Mouse (Mus musculus): Measurements from ENCODE around the gene Zdhhc18. TPM values are rescaled to one million over a fixed set of nuclear protein-coding genes. Genes with fewer than 3 reads are reported as not detected.
"Not testable (repeated sequence)": the region's sequence is repeated elsewhere in the genome, so short reads cannot be mapped to it uniquely, and the experiment has no call there.

The Zdhhc18 gene
- polyA plus RNA-seq, 1 experiment from 2014 or later = 5.9 TPM

GRCm38 (mm10) chr4:133660193-133661155, 10.5 kb upstream of the Zdhhc18 start:
- peak; percentile 67 for ATAC-seq (ENCODE audit: low FRiP score, low read depth)
- peaks cover 46% of the 10 kb centered on the region for H3K4me1 ChIP-seq
- WGBS = 4% methylated on average over 10 of the region's 10 CpGs

DNA sequence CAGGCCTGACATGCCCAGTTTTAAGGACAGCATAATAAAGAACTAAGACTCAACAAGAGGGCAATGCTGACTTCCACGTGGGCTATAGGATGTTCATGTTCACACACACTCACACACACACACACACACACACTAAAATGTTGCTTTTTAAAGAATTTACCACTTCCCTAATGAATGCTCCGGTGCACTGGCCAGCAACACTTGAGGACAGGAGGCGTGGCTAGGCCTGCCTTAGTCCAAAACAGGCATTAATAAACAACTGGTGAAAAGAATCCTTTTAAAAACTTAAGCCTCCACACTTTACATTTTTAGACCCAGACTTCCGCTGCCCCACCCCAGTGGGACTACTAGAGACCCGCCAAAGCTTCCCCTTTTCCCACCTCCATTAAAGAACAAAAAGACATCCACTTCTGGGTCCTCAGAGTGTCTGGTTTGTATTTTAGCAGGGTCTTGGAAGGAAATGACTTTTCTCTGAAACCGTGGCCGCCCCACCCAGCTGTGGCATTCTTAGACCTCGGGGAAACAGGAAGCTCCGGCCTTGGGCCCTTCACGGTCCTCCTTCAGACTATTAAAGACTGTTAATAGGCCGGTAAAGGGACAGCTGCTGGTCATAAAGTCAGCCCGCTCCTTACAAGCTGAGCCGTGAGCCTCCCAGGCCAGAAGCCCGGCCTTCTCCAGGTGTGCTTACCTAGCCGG, 9.7 kb upstream of the Zdhhc18 start:
- peak; percentile 34; the same call in 1 of the 2 replicates for ATAC-seq (ENCODE audit: low FRiP score, low read depth)
- peaks cover 16% of the 10 kb centered on the region for H3K36me3 ChIP-seq
- peaks cover 40% of the 10 kb centered on the region for H3K4me1 ChIP-seq
- WGBS = 1% methylated on average over 15 of the region's 15 CpGs
- peak overlapping the region; percentile 50 for H3K9ac ChIP-seq
- H3K27me3 ChIP-seq = no peaks in the 10 kb centered on the region
- no peaks in the 10 kb centered on the region for H3K9me3 ChIP-seq
- peak overlapping the region; percentile 92 for H3K27ac ChIP-seq
- peak overlapping the region; percentile 61 for H3K4me2 ChIP-seq (replicated peaks)
- H3K4me3 ChIP-seq = peak overlapping the region; percentile 35

More at GRCm38 (mm10) chr4:133660193-133661155, 10.5 kb upstream of the Zdhhc18 start:
- H3K4me2 ChIP-seq (replicated peaks) = peak overlapping the region; percentile 61
- peak overlapping the region; percentile 50 for H3K9ac ChIP-seq
- H3K27me3 ChIP-seq = no peaks in the 10 kb centered on the region
- H3K36me3 ChIP-seq = peaks cover 24% of the 10 kb centered on the region
- H3K9me3 ChIP-seq = no peaks in the 10 kb centered on the region
- H3K27ac ChIP-seq = peak overlapping the region; percentile 92
- H3K4me3 ChIP-seq = peak overlapping the region; percentile 35

DNA sequence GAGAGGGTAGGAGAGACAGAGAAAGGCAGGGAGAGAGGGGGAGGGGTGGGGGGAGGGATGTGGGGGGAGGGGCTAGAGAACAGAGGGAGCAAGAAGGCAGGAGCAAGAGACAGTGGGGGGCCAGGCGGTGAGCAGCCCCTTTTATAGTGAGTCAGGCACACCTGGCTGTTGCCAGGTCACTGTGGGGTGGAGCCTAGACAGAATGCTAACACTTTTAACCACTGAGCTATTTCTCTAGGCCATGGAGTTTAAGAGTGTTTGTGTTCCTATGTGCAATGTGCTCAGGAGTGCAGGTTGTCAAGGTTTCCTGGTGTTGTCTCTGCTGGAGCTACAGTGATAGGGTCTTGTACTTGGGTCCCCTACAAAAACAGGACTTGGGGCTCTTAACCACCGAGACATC, 8.8 kb upstream of the Zdhhc18 start:
- no peaks in the 10 kb centered on the region for H3K9me3 ChIP-seq
- no peak overlapping the region for H3K4me3 ChIP-seq
- no peaks in the 10 kb centered on the region for H3K27me3 ChIP-seq
- peak overlapping the region; percentile 61 for H3K4me2 ChIP-seq (replicated peaks)
- peaks cover 40% of the 10 kb centered on the region for H3K4me1 ChIP-seq
- peak overlapping the region; percentile 92 for H3K27ac ChIP-seq
- ATAC-seq (ENCODE audit: low FRiP score, low read depth) = no peak
- peaks cover 10% of the 10 kb centered on the region for H3K36me3 ChIP-seq
- 34% methylated on average over 2 of the region's 2 CpGs for WGBS
- no peak overlapping the region; the same call in 1 of the 2 replicates for H3K9ac ChIP-seq

DNA sequence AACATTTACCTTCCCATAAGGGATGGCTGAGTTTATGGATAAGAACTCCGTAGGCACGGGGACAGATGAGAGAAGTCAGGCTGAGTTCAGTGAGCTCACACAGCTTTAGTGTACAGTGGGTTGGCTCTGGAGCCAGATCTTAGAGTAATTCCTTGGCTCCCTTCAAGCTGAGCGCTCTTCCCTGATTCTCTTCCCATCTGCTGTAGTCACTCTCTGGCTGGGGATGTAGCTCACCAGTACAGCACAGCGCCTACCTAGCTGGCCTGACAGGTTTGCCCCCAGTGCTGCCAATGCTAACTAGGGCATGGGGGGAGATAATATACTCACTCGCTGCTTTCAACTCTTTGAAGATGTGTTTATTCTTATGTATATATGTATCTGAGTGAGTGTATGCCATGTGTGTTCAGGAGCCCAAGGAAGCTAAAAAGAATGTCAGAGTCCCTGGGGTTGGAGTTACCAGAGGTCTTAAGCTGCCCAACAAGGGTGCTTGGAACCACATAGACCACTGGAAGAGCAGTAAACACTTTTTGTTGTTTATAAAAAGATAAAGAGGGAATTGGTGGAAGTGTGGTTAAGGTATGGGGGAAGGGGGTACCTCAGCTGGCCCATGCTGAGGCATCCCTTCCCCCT, 8.0 kb upstream of the Zdhhc18 start:
- no peaks in the 10 kb centered on the region for H3K27me3 ChIP-seq
- no peak overlapping the region for H3K4me2 ChIP-seq (replicated peaks)
- no peak overlapping the region for H3K27ac ChIP-seq
- 64% methylated on average over 5 of the region's 5 CpGs for WGBS
- H3K4me3 ChIP-seq = no peak overlapping the region
- H3K9me3 ChIP-seq = no peaks in the 10 kb centered on the region
- ATAC-seq (ENCODE audit: low FRiP score, low read depth) = no peak
- peaks cover 8% of the 10 kb centered on the region for H3K36me3 ChIP-seq
- H3K9ac ChIP-seq = no peak overlapping the region
- peaks cover 40% of the 10 kb centered on the region for H3K4me1 ChIP-seq

DNA sequence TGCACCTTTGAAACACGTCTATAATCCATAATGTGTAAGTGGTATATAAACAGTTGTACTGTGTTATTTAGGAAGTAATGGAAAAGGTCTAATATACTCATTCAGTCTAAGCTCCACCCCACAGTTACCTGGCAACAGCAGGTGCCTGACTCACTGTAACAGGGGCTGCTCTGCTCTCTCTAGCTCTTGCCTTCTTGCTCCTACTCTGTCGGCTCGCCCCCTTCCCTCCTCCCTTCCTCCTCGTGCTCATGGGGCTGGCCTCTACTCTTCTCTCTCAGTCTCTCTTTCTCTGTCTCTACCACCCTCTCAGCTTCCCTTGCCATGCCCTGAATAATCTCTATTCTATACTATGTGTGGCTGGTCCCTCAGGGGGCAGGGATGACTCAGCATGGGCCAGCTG, 7.0 kb upstream of the Zdhhc18 start:
- Histone ChIP-seq H3K4me1 (peaks cover 40% of the 10 kb centered on the region), H3K27me3 (no peaks in the 10 kb centered on the region), H3K9me3 (no peaks in the 10 kb centered on the region), H3K9ac (no peak overlapping the region), H3K36me3 (peaks cover 2% of the 10 kb centered on the region), H3K27ac (no peak overlapping the region), H3K4me3 (no peak overlapping the region), H3K4me2 (replicated peaks) (no peak overlapping the region)
- 20% methylated on average over 4 of the region's 4 CpGs for WGBS
- no peak for ATAC-seq (ENCODE audit: low FRiP score, low read depth)

DNA sequence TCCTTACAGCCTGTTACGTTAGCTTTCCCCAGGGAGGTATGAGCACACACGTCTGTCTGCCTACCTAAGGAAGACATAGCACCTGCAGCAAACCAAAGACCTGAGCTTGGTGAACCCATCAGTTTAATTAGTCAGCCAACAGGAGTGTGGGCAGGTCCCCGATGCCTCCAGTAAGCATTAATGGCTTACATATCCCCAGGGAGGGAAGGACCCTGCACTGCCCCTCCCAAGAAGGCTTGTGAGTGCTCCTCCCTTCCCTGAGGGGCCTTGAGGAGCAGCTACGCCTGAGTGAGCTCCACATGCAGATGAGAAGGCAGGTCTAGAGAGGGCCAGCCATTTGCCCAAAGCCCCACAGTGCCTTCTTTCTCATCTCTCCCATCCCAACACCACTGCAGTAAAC, 6.3 kb upstream of the Zdhhc18 start:
- ATAC-seq (ENCODE audit: low FRiP score, low read depth) = no peak
- 51% methylated on average over 4 of the region's 4 CpGs for WGBS

GRCm38 (mm10) chr4:133654070-133654469, 4.1 kb upstream of the Zdhhc18 start:
- not testable (repeated sequence) for H3K4me2 ChIP-seq (replicated peaks); H3K27ac ChIP-seq; H3K36me3 ChIP-seq; H3K9ac ChIP-seq; ATAC-seq (ENCODE audit: low FRiP score, low read depth); H3K27me3 ChIP-seq; H3K9me3 ChIP-seq; H3K4me3 ChIP-seq
- peaks cover 15% of the 10 kb centered on the region for H3K4me1 ChIP-seq
- 90% methylated on average over 5 of the region's 5 CpGs for WGBS

More for the DNA sequence above, 6.3 kb upstream of the Zdhhc18 start:
- no peak overlapping the region for H3K9ac ChIP-seq
- H3K27ac ChIP-seq = no peak overlapping the region
- H3K4me2 ChIP-seq (replicated peaks) = no peak overlapping the region
- no peaks in the 10 kb centered on the region for H3K9me3 ChIP-seq
- no peaks in the 10 kb centered on the region for H3K27me3 ChIP-seq
- H3K36me3 ChIP-seq = no peaks in the 10 kb centered on the region
- no peak overlapping the region for H3K4me3 ChIP-seq
- peaks cover 37% of the 10 kb centered on the region for H3K4me1 ChIP-seq

- ATAC-seq (ENCODE audit: low FRiP score, low read depth) = no peak
- Histone ChIP-seq H3K9ac (no peak overlapping the region), H3K4me2 (replicated peaks) (no peak overlapping the region), H3K4me3 (no peak overlapping the region), H3K27me3 (no peaks in the 10 kb centered on the region), H3K4me1 (0 out of 2 replicates have a peak, but pooled peaks cover 2% of the 10 kb centered on the region), H3K9me3 (no peaks in the 10 kb centered on the region), H3K27ac (no peak overlapping the region), H3K36me3 (no peaks in the 10 kb centered on the region)
- 85% methylated on average over 10 of the region's 10 CpGs for WGBS
Observed at GRCm38 (mm10) chr4:133652746-133653145, 2.8 kb upstream of the Zdhhc18 start.

- 66% methylated on average over 4 of the region's 4 CpGs for WGBS
- Histone ChIP-seq H3K4me1 (no peaks in the 10 kb centered on the region), H3K27me3 (no peaks in the 10 kb centered on the region), H3K4me3 (no peak overlapping the region), H3K9me3 (no peaks in the 10 kb centered on the region), H3K4me2 (replicated peaks) (no peak overlapping the region), H3K27ac (no peak overlapping the region), H3K36me3 (no peaks in the 10 kb centered on the region), H3K9ac (no peak overlapping the region)
- ATAC-seq (ENCODE audit: low FRiP score, low read depth) = no peak
Observed at GRCm38 (mm10) chr4:133651986-133652385, 2.0 kb upstream of the Zdhhc18 start.

DNA sequence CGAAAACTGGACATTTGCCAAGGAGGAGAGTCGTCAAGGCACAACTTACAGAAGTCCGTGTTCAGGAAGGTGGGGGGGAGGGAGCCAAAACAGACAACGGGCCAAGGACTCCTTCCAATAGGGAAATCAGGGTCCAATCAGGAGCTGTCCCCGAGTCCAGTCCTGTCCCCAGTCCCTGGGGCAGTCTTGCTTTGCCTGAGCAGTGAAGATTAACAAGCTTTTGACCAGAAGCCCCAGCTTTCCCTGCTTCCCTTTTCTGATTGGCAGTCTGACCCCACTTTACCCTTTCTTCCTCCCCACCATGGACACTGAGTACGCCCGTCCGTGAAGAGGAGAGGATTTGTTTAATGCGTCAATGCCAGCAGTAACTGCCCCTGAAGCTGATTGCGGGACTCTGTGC, 1.5 kb upstream of the Zdhhc18 start:
- Histone ChIP-seq H3K4me1 (no peaks in the 10 kb centered on the region), H3K4me2 (replicated peaks) (no peak overlapping the region), H3K27me3 (no peaks in the 10 kb centered on the region), H3K4me3 (no peak overlapping the region), H3K36me3 (no peaks in the 10 kb centered on the region), H3K9ac (0 out of 2 replicates have a peak overlapping the region, but pooled peaks have one; percentile 1), H3K9me3 (no peaks in the 10 kb centered on the region), H3K27ac (no peak overlapping the region)
- ATAC-seq (ENCODE audit: low FRiP score, low read depth) = no peak
- 55% methylated on average over 10 of the region's 10 CpGs for WGBS

GRCm38 (mm10) chr4:133649464-133649863, 490 bp downstream of the Zdhhc18 start:
- H3K9ac ChIP-seq; H3K36me3 ChIP-seq; H3K27ac ChIP-seq; H3K27me3 ChIP-seq; H3K9me3 ChIP-seq; H3K4me1 ChIP-seq; ATAC-seq (ENCODE audit: low FRiP score, low read depth): not testable (repeated sequence)
- H3K4me3 ChIP-seq = peak overlapping the region; percentile 25; the same call in 1 of the 2 replicates
- 80% methylated on average over 5 of the region's 5 CpGs for WGBS
- peak overlapping the region; percentile 45 for H3K4me2 ChIP-seq (replicated peaks)

- no peak overlapping the region for H3K27ac ChIP-seq
- no peak for ATAC-seq (ENCODE audit: low FRiP score, low read depth)
- no peaks in the 10 kb centered on the region for H3K27me3 ChIP-seq
- H3K9me3 ChIP-seq = peaks cover 19% of the 10 kb centered on the region
- no peaks in the 10 kb centered on the region for H3K4me1 ChIP-seq
- H3K36me3 ChIP-seq = no peaks in the 10 kb centered on the region
- H3K9ac ChIP-seq = no peak overlapping the region
- H3K4me2 ChIP-seq (replicated peaks) = peak overlapping the region; percentile 38
- H3K4me3 ChIP-seq = 0 out of 2 replicates have a peak overlapping the region, but pooled peaks have one; percentile 6
- WGBS = 44% methylated on average over 21 of the region's 21 CpGs
Observed at GRCm38 (mm10) chr4:133645680-133646079, 4.3 kb downstream of the Zdhhc18 start.
